Mouse (Mus musculus) hindbrain, embryonic 16.5 days (tissue): Measurements from ENCODE around the gene Ano1. TPM values are rescaled to one million over a fixed set of nuclear protein-coding genes. Genes with fewer than 3 reads are reported as not detected.

Source experiments
- ATAC-seq: fragments of 200-750 bp; cut with Nextera tagmentation; 2 replicates; pipeline ENCODE4 v1.8.0; 2017; ENCODE audit warnings: moderate TSS enrichment, moderate library complexity
- H3K27ac ChIP-seq: fragments of 300-500 bp; sonication (generic); 2 replicates; pipeline ENCODE4 v1.5.1; 2014; ENCODE audit warnings: low read depth, mild to moderate bottlenecking, control low read depth, low read length, moderate library complexity
- H3K27me3 ChIP-seq: fragments of 300-500 bp; sonication (generic); replicated peaks from 2 replicates; pipeline ENCODE4 v1.6.1; 2014; ENCODE audit warnings: low read length; ENCODE audit not compliant: control insufficient read depth, insufficient read depth
- H3K36me3 ChIP-seq: fragments of 300-500 bp; sonication (generic); 2 replicates; pipeline ENCODE4 v1.6.1; 2014; ENCODE audit warnings: mild to moderate bottlenecking, low read length, moderate library complexity, mixed read lengths; ENCODE audit not compliant: control insufficient read depth, insufficient read depth
- H3K4me1 ChIP-seq: fragments of 300-500 bp; sonication (generic); 2 replicates; pipeline ENCODE4 v1.6.1; 2014; ENCODE audit warnings: low read depth, low read length; ENCODE audit not compliant: control insufficient read depth, insufficient read depth
- H3K4me2 ChIP-seq: fragments of 300-500 bp; sonication (generic); 2 replicates; pipeline ENCODE4 v1.6.1; 2014; ENCODE audit warnings: mild to moderate bottlenecking, low read length, control low read depth, moderate library complexity
- H3K4me3 ChIP-seq: fragments of 300-500 bp; sonication (generic); 2 replicates; pipeline ENCODE4 v1.5.1; 2014; ENCODE audit warnings: mild to moderate bottlenecking, low read length, control low read depth, moderate library complexity
- H3K9ac ChIP-seq: fragments of 300-500 bp; sonication (generic); 2 replicates; pipeline ENCODE4 v1.6.1; 2014; ENCODE audit warnings: low read depth, mild to moderate bottlenecking, control low read depth, low read length, moderate library complexity
- H3K9me3 ChIP-seq: fragments of 300-500 bp; sonication (generic); 2 replicates; pipeline ENCODE4 v1.6.1; 2014; ENCODE audit warnings: mild to moderate bottlenecking, low read length, moderate library complexity; ENCODE audit not compliant: control insufficient read depth
- WGBS: fragments of 180-500 bp; shearing (Covaris S2); extraction: QIAGEN DNeasy Blood & Tissue Kit; methylation state at CpG from one replicate; pipeline ENCODE4 v1.1.7; 2014; 5-methylcytosine and 5-hydroxymethylcytosine counted together
- polyA plus RNA-seq: library from polyadenylated mRNA; unstranded; fragments of >200 nt; fragmentation: Nextera tagmentation; extraction: Ambion mirVana; gene quantifications from 2 replicates; pipeline ENCODE4 v1.2.1, GENCODE M21; 2015

Ano1 gene
- polyA plus RNA-seq, 1 experiment from 2014 or later, result 5.2 TPM

- no peak overlapping the region for H3K4me3 ChIP-seq
- WGBS, result 78% methylated on average over 11 of the region's 11 CpGs
- H3K27me3 ChIP-seq, result no peaks in the 10 kb centered on the region
- no peaks in the 10 kb centered on the region for H3K9me3 ChIP-seq
- H3K36me3 ChIP-seq, result no peaks in the 10 kb centered on the region
- no peak overlapping the region for H3K9ac ChIP-seq
- no peak overlapping the region for H3K27ac ChIP-seq
- no peak for ATAC-seq
- H3K4me1 ChIP-seq, result peaks cover 4% of the 10 kb centered on the region; the same call in 1 of the 2 replicates
- no peak overlapping the region for H3K4me2 ChIP-seq
Measured at GRCm38 (mm10) chr7:144755511-144756378, 4.0 kb upstream of the Ano1 start.

- ATAC-seq, result no peak
- no peak overlapping the region for H3K4me2 ChIP-seq
- WGBS, result 89% methylated on average over 2 of the region's 2 CpGs
- no peaks in the 10 kb centered on the region for H3K36me3 ChIP-seq
- H3K4me1 ChIP-seq, result 0 out of 2 replicates have a peak, but pooled peaks cover 1% of the 10 kb centered on the region
- no peak overlapping the region for H3K27ac ChIP-seq
- no peak overlapping the region for H3K4me3 ChIP-seq
- no peak overlapping the region for H3K9ac ChIP-seq
- H3K27me3 ChIP-seq, result no peaks in the 10 kb centered on the region
- no peaks in the 10 kb centered on the region for H3K9me3 ChIP-seq
Measured at GRCm38 (mm10) chr7:144754722-144755121, 2.9 kb upstream of the Ano1 start.

DNA sequence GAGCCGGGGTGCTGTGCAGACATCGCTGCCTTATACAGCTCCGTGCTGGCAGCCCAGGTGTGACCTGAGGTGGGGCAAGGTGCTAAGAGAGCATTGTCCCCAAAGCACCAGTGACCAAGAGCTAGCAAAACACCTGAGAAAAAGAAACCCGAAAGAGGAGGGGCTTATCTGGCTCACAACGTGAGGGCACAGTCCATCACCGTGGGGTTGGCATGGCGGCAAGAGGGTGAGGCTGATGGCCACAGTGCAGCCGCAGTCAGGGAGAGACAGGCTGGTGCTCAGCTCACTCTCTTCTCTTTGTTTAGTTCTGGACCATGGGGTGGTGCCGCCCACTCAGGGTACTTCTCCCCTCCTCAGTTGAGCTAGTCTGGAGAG is 1.9 kb upstream of the Ano1 start:
- Histone ChIP-seq H3K9ac (no peak overlapping the region), H3K4me3 (no peak overlapping the region), H3K27ac (no peak overlapping the region), H3K4me2 (no peak overlapping the region), H3K27me3 (no peaks in the 10 kb centered on the region), H3K4me1 (no peaks in the 10 kb centered on the region), H3K36me3 (no peaks in the 10 kb centered on the region), H3K9me3 (no peaks in the 10 kb centered on the region)
- ATAC-seq, result no peak
- 86% methylated on average over 9 of the region's 9 CpGs for WGBS

GRCm38 (mm10) chr7:144752919-144753656 is 1.3 kb upstream of the Ano1 start:
- no peak for ATAC-seq
- no peaks in the 10 kb centered on the region for H3K36me3 ChIP-seq
- H3K4me1 ChIP-seq, result no peaks in the 10 kb centered on the region
- WGBS, result 69% methylated on average over 14 of the region's 14 CpGs
- H3K9ac ChIP-seq, result no peak overlapping the region
- no peaks in the 10 kb centered on the region for H3K27me3 ChIP-seq
- no peak overlapping the region for H3K4me3 ChIP-seq
- no peak overlapping the region for H3K27ac ChIP-seq
- no peaks in the 10 kb centered on the region for H3K9me3 ChIP-seq
- H3K4me2 ChIP-seq, result no peak overlapping the region

GRCm38 (mm10) chr7:144747756-144748155 is 4.0 kb downstream of the Ano1 start:
- no peaks in the 10 kb centered on the region for H3K27me3 ChIP-seq
- 62% methylated on average over 2 of the region's 2 CpGs for WGBS
- ATAC-seq, result no peak
- H3K27ac ChIP-seq, result no peak overlapping the region
- H3K4me2 ChIP-seq, result no peak overlapping the region
- H3K36me3 ChIP-seq, result no peaks in the 10 kb centered on the region
- H3K4me3 ChIP-seq, result no peak overlapping the region
- no peak overlapping the region for H3K9ac ChIP-seq
- no peaks in the 10 kb centered on the region for H3K9me3 ChIP-seq
- no peaks in the 10 kb centered on the region for H3K4me1 ChIP-seq

DNA sequence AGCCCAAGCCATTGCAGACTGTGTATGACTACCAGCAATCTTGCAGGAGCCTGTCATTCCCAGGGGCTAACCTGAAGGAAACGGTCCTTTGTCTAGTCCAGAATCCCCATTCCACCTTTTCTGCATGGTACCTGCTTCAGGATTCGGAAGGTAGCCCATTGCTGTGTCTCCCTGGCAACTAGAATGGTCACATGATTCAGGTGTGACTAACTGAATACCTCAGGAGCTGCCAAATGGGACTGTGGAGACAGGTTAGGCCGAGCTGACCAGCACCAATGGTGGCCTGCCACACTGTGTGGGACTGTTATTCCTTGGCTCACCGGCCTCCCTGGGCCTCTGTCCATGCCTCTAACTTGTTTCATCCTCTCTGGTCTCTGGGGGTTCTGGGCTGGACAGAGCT is 5.3 kb downstream of the Ano1 start:
- H3K4me2 ChIP-seq, result no peak overlapping the region
- no peak overlapping the region for H3K27ac ChIP-seq
- H3K27me3 ChIP-seq, result no peaks in the 10 kb centered on the region; the same call in 1 of the 2 replicates
- H3K9me3 ChIP-seq, result no peaks in the 10 kb centered on the region
- H3K4me1 ChIP-seq, result no peaks in the 10 kb centered on the region
- WGBS, result 88% methylated on average over 4 of the region's 4 CpGs
- H3K9ac ChIP-seq, result no peak overlapping the region
- no peaks in the 10 kb centered on the region for H3K36me3 ChIP-seq
- ATAC-seq, result no peak
- no peak overlapping the region for H3K4me3 ChIP-seq

DNA sequence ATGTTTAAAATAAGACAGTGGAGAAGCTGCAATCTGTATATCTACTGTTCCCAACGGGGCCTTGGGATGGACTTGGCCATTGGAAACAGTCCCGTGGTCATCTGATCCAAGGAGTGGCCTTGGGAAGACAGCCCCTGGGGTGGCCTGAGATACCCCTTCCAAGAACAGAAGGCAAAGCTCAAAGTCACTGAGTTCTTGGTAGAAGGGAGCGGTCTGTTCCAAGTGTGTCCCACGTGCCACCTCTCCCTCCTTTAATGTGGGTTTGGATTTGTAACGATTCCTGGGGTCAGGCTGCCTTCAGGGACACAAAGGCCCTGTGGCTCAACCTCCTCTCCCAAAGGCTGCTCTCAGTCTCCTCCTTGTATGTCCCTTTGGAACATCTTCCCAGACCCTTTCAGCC is 7.9 kb downstream of the Ano1 start:
- ATAC-seq, result no peak
- Histone ChIP-seq H3K4me2 (no peak overlapping the region), H3K9ac (no peak overlapping the region), H3K27me3 (no peaks in the 10 kb centered on the region; the same call in 1 of the 2 replicates), H3K4me1 (no peaks in the 10 kb centered on the region), H3K36me3 (no peaks in the 10 kb centered on the region), H3K4me3 (no peak overlapping the region), H3K9me3 (no peaks in the 10 kb centered on the region), H3K27ac (no peak overlapping the region)
- 84% methylated on average over 5 of the region's 5 CpGs for WGBS

- ATAC-seq, result no peak
- 79% methylated on average over 7 of the region's 7 CpGs for WGBS
- H3K9ac ChIP-seq, result no peak overlapping the region
Measured at GRCm38 (mm10) chr7:144740643-144741042, 11.1 kb downstream of the Ano1 start.

GRCm38 (mm10) chr7:144739810-144740209 is 12.0 kb downstream of the Ano1 start:
- Histone ChIP-seq H3K36me3 (no peaks in the 10 kb centered on the region), H3K27me3 (peaks cover 6% of the 10 kb centered on the region; the same call in 1 of the 2 replicates), H3K4me1 (peaks cover 8% of the 10 kb centered on the region), H3K4me2 (no peak overlapping the region), H3K9me3 (no peaks in the 10 kb centered on the region), H3K27ac (no peak overlapping the region), H3K9ac (no peak overlapping the region), H3K4me3 (no peak overlapping the region)
- ATAC-seq, result no peak
- WGBS, result 49% methylated on average over 3 of the region's 3 CpGs

More at GRCm38 (mm10) chr7:144740643-144741042, 11.1 kb downstream of the Ano1 start:
- no peak overlapping the region for H3K4me2 ChIP-seq
- no peaks in the 10 kb centered on the region for H3K36me3 ChIP-seq
- no peaks in the 10 kb centered on the region for H3K9me3 ChIP-seq
- H3K4me1 ChIP-seq, result peaks cover 8% of the 10 kb centered on the region
- H3K27me3 ChIP-seq, result peaks cover 6% of the 10 kb centered on the region; the same call in 1 of the 2 replicates
- no peak overlapping the region for H3K27ac ChIP-seq
- no peak overlapping the region for H3K4me3 ChIP-seq
